Mouse (Mus musculus): ENCODE data around the gene Radil.

The Radil gene

GRCm38 (mm10) chr5:142448623-142449022 lies 102.3 kb downstream of the Radil start:
- DNase-seq (ENCODE audit: low read depth, low spot score), result no peak

DNA sequence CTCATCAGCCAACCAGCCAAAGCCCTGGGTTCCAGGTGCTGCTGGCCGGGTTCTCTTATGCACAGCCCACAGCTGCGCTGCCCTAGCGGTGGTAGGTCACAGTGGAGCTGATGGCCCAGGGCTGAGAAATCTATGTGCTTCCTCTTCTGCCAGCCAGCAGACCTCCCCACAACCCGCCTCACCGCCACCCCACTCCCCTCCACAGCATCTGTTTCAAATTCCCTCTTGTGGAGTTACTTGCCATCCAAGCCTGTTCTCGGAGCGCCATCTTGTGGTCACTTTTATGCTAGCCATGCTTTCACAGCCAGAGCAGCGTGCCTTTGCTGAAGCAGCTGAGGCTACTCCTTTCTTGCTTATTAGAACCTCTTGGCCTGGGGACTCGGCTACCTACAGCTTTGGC lies 102.8 kb downstream of the Radil start:
- peak; percentile 88 for DNase-seq (ENCODE audit: low read depth, low spot score)

DNA sequence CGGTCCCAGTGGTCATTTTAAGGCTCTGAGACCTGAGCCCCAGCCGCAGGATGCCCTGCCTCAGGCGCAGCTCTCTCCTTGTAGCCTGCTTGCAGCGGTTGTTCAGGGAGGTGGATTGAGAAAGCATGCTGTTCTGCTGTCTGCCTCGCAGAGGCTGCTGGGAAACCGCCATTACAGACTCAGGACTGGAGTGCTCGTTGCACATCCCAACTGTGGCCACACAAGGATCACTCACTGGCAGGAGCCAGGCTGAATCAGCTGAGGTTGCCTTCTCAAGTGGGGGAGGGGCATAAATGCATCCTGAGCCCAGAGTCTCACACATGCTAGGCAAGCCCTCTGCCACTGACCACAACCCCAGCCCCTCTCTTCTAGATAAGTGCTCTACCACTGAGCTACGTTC lies 105.2 kb downstream of the Radil start:
- no peak for DNase-seq (ENCODE audit: low read depth, low spot score)

GRCm38 (mm10) chr5:142444791-142445531 lies 105.9 kb downstream of the Radil start:
- no peak for DNase-seq (ENCODE audit: low read depth, low spot score)

DNA sequence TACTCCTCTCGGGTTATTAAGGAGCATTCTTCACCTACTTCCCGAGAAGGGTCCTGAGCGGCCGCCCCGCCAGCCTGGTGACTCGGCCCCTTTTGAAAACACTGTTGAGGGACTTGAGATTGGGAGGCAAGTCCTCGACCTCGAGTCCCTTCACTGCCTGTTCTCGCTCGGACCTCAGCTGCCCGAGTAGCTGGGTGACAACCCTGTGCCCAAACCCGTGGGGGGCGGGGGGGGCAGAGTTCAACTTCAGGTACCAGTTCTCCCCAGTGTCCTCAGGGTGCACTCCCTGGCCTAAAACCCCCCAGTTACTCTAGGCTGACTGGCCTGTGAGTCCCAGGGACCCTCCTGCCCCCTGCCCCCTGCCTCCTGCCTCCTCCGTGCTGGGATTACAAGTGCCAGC lies 106.9 kb downstream of the Radil start:
- no peak for DNase-seq (ENCODE audit: low read depth, low spot score)

- no peak for DNase-seq (ENCODE audit: low read depth, low spot score)
Measured at GRCm38 (mm10) chr5:142443514-142443913, 107.4 kb downstream of the Radil start.

DNA sequence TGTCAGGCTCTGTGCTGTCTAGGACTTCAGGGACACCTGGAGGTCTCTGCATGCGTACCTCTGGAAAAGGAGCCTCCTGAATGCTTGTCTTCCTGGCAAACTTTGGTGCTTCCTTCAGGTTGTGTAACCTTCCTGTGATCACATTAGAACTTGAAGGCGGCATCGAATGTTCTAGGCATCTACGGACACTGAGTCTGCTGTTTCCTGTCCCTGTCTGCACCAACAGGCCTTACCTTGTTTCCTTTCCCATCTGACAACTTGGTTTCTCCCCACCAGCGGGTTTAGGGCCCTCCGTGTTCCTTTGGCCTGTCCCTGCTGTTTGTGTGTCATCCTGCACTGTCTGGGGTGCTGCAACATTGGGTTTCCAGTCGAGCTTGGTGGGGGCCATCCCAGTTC lies 108.9 kb downstream of the Radil start:
- DNase-seq (ENCODE audit: low read depth, low spot score), result no peak

DNA sequence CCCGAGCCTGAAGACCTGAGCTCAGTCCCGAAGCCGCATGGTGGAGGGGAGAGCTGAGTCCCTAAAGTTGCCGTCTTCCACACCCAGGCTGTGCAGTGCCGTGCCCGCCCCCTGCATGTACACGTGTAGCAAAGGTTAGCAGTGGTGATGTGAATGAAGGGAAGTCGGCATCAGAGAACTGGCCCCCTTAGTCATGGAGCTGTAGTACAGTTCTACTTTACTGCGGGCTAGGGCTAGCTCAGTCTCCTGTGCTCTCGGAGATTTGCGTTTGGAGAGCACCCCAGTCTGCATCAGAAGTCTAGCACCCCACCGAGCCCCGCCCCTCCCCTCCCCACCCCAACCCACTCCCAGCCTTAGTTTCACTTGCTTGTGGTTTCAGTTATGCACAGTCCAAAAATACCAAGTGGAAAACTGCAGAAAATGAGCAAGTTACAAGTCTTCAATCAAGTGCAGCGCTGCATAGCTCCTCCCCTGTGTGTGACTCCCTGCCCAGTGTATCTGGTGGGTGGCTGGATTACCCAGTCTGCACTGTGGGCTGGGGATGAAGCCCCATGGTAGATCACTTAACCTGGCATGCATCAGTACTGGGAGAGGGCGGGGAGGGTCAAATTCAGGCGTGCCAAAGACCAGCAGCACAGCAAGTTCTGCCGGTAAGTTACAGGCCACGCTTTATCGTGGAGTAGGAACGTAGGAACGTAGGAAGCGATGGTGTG lies 109.4 kb downstream of the Radil start:
- DNase-seq (ENCODE audit: low read depth, low spot score), result no peak

DNA sequence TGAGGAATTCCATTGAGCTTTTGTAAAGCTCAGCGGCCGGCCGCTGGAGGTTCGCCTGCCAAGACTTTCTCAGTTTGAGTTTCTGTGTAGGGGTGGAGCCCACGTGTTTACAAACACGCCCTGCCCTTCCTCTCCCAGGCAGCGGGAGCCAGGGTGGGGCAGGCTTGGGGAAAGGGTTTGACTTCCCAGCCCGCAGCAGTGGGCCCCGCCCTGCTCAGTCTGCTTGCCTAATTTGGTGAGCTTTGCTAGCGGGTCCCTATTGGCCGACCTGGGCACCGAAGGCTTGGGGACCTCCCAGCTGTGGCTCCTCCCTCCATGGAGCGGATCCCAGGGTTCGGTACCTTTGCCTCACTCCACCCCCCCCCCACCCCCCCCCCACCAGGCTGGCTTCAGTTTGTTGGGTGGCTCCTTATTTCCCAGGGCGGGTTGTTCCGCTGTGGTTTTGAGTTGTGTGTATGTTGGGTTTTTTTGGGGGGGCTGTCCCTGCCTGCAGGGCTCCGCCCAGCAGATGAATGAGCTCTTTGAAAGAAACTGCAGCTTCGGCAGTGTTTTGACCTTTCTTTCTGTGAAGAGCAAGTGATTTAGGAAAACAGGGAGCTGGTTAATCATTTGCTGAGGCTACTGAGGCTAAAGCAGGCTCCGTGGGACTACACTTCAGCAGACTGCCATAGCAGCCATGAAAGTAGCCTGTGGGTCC lies 110.3 kb downstream of the Radil start:
- DNase-seq (ENCODE audit: low read depth, low spot score), result peak; percentile 23

- DNase-seq (ENCODE audit: low read depth, low spot score), result no peak
Measured at GRCm38 (mm10) chr5:142439911-142440432, 110.9 kb downstream of the Radil start.

DNA sequence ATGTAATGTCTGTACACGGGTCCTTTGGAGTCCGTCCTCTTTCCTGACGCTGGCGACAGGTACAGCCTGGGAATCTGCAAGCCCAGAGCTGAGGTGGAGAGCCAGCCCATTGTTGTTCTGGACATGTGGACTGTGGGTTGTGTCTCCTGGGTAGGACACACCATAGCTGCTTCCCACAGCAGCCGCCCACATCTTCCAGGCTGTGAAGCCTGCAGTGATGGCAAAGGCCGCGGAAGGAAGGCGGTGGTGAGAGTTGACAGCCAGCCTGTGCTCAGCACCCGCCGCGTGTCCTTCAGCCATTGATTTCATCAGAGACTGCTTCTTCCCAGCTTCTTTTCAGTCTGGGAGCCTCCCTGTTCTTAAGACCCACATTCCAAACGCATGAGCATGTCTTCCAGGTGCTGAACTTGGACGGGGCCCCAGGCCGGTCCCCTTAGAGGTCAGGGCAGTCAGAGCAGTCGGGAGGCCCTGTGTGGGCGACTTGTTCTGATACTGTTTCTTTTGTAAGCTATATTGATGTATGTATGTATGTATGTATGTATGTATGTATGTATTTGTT lies 112.4 kb downstream of the Radil start:
- DNase-seq (ENCODE audit: low read depth, low spot score), result no peak

GRCm38 (mm10) chr5:142435736-142436135 lies 115.2 kb downstream of the Radil start:
- no peak for DNase-seq (ENCODE audit: low read depth, low spot score)
